Mouse (Mus musculus) intestine, embryonic 15.5 days (tissue): ENCODE results near the gene Rnf7. TPM values are rescaled to one million over a fixed set of nuclear protein-coding genes. Genes with fewer than 3 reads are reported as not detected.

ENCODE experiments used
- ATAC-seq: fragments of 200-750 bp; cut with Nextera tagmentation; 2 replicates; pipeline ENCODE4 v1.8.0; 2017; ENCODE audit warnings: moderate TSS enrichment, moderate library complexity
- H3K27ac ChIP-seq: fragments of 300-500 bp; sonication (generic); 2 replicates; pipeline ENCODE4 v1.5.1; 2015; ENCODE audit warnings: mild to moderate bottlenecking, inconsistent platforms
- H3K27me3 ChIP-seq: fragments of 300-500 bp; sonication (generic); replicated peaks from 2 replicates; pipeline ENCODE4 v1.6.1; 2015; ENCODE audit warnings: inconsistent platforms
- H3K36me3 ChIP-seq: fragments of 300-500 bp; sonication (generic); 2 replicates; pipeline ENCODE4 v1.6.1; 2015; ENCODE audit warnings: inconsistent platforms
- H3K4me1 ChIP-seq: fragments of 300-500 bp; sonication (generic); replicated peaks from 2 replicates; pipeline ENCODE4 v1.6.1; 2015; ENCODE audit warnings: inconsistent platforms
- H3K4me2 ChIP-seq: fragments of 300-500 bp; sonication (generic); replicated peaks from 2 replicates; pipeline ENCODE4 v1.6.1; 2015; ENCODE audit warnings: mild to moderate bottlenecking, inconsistent platforms
- H3K4me3 ChIP-seq: fragments of 300-500 bp; sonication (generic); replicated peaks from 2 replicates; pipeline ENCODE4 v1.5.1; 2015; ENCODE audit warnings: inconsistent platforms
- H3K9ac ChIP-seq: fragments of 300-500 bp; sonication (generic); 2 replicates; pipeline ENCODE4 v1.6.1; 2015; ENCODE audit warnings: inconsistent platforms
- H3K9me3 ChIP-seq: fragments of 300-500 bp; sonication (generic); 2 replicates; pipeline ENCODE4 v1.6.1; 2016; ENCODE audit warnings: inconsistent platforms
- WGBS: fragments of 180-500 bp; shearing (Covaris S2); methylation state at CpG from one replicate; pipeline ENCODE4 v1.1.7; 2015; 5-methylcytosine and 5-hydroxymethylcytosine counted together
- polyA plus RNA-seq: library from polyadenylated mRNA; unstranded; fragments of >200 nt; fragmentation: Nextera tagmentation; extraction: Ambion mirVana; gene quantifications from 2 replicates; pipeline ENCODE4 v1.2.1, GENCODE M21; 2015

Rnf7 gene
- polyA plus RNA-seq, 1 experiment from 2014 or later, result 183 TPM

DNA sequence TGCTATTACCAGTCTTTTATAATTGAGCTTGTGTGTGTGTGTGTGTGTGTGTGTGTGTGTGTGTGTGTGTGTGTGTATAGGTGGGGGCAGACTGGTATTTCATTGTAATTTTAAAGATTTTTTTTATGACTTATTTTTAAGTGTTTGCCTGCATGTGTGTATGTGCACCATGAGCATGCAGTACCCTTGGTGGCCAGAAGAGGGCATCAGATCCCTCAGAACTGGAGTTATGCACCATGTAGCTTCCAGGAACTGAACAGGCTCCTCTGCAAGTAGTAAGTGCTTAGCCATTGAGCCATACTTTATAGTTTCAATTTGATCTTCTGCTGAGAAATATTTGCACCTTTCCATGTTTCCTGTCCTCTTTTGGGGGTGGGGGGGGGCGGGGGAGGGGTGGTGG, 16.9 kb downstream of the Rnf7 start:
- no peak overlapping the region for H3K27ac ChIP-seq
- no peaks in the 10 kb centered on the region for H3K4me1 ChIP-seq
- WGBS, result 64% methylated on average over 1 of the region's 1 CpGs
- H3K4me2 ChIP-seq, result no peak overlapping the region
- H3K9me3 ChIP-seq, result no peaks in the 10 kb centered on the region
- no peak overlapping the region for H3K4me3 ChIP-seq
- ATAC-seq, result no peak
- H3K36me3 ChIP-seq, result no peaks in the 10 kb centered on the region
- H3K9ac ChIP-seq, result no peak overlapping the region
- no peaks in the 10 kb centered on the region for H3K27me3 ChIP-seq

DNA sequence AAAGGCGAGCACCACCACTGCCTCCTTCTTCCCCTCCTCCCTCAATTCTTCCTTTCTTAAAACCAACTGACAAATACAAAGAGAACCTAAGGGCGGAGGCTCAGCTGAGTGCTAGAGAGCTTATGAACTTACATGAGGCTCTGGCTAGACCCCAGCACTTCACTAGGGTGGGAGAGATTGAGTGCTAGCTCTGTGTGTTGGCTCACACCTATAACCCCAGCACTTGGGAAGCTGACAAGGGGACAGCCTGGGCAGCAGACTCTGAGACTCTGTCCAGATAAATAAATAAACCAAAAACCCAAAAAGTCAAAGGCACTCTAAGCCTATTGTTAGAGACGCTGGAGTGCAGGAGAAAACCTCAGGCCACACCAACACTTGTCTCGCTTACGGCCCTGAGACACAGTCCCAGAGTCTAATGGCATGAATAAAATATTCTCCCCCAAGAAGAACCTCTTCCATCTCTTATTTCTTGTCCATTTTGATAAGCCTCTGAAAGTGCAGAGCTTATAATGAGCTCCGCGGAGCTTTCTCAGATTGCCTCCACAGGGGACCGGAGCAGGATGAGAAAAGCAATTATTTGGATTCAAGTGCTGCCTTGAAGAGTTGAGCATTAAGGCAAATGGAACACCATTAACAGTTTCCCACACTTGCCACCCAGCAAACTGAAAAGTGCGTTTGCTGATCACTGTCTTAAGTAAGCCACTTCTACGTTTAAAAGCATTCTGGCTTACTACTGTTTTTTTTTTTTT, 18.2 kb downstream of the Rnf7 start:
- Histone ChIP-seq H3K27ac (no peak overlapping the region), H3K27me3 (no peaks in the 10 kb centered on the region), H3K36me3 (no peaks in the 10 kb centered on the region), H3K4me1 (no peaks in the 10 kb centered on the region), H3K9me3 (no peaks in the 10 kb centered on the region), H3K4me3 (no peak overlapping the region), H3K9ac (no peak overlapping the region), H3K4me2 (no peak overlapping the region)
- no peak for ATAC-seq
- WGBS, result 86% methylated on average over 10 of the region's 10 CpGs

DNA sequence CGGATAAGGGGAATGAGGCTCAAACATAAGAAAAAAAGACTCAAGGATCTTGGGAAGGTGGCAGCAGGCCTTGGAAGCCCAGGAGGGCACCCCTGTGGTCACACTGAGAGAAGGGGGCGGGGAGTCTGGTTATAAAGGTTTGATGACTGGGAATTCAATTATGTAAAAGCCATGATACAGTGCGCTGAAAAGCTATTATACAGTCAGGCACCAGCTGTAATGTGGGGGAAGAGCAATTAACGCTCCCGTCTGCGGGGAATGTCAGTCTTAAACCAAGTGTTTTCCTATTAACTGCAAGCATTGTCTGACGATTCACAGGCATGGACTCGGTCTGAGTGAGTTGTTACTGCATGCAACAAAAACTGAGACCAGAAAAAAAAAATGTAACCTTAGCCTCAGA, 22.9 kb downstream of the Rnf7 start:
- H3K4me2 ChIP-seq, result no peak overlapping the region
- no peaks in the 10 kb centered on the region for H3K27me3 ChIP-seq
- H3K9me3 ChIP-seq, result no peaks in the 10 kb centered on the region
- no peak overlapping the region for H3K9ac ChIP-seq
- WGBS, result 60% methylated on average over 8 of the region's 8 CpGs
- no peak overlapping the region for H3K4me3 ChIP-seq
- no peaks in the 10 kb centered on the region for H3K4me1 ChIP-seq
- ATAC-seq, result no peak
- H3K27ac ChIP-seq, result no peak overlapping the region
- no peaks in the 10 kb centered on the region for H3K36me3 ChIP-seq

DNA sequence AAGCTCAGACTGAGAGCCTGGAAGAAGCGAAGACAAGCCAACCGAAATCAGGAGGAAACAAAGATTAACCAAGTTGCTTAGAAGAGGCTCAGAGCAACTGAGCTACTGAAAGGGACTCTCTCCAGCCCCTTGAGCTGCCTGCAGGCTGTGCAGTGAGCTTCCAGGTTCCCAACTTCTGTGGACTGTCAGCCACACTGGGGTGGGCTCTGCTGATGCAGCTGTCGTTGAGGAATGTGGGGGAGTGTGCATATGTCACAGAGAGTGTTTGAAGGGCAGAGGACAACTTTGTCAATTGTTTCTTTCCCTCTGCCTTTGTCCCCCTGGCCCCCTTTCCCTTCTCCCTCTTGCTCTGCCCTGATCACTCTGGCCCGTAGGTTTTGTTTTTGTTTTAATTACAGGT, 25.5 kb downstream of the Rnf7 start:
- Histone ChIP-seq H3K9me3 (no peaks in the 10 kb centered on the region), H3K4me3 (no peak overlapping the region), H3K4me2 (no peak overlapping the region), H3K36me3 (no peaks in the 10 kb centered on the region), H3K27me3 (no peaks in the 10 kb centered on the region), H3K27ac (no peak overlapping the region), H3K9ac (no peak overlapping the region), H3K4me1 (no peaks in the 10 kb centered on the region)
- WGBS, result 76% methylated on average over 4 of the region's 4 CpGs
- no peak for ATAC-seq

DNA sequence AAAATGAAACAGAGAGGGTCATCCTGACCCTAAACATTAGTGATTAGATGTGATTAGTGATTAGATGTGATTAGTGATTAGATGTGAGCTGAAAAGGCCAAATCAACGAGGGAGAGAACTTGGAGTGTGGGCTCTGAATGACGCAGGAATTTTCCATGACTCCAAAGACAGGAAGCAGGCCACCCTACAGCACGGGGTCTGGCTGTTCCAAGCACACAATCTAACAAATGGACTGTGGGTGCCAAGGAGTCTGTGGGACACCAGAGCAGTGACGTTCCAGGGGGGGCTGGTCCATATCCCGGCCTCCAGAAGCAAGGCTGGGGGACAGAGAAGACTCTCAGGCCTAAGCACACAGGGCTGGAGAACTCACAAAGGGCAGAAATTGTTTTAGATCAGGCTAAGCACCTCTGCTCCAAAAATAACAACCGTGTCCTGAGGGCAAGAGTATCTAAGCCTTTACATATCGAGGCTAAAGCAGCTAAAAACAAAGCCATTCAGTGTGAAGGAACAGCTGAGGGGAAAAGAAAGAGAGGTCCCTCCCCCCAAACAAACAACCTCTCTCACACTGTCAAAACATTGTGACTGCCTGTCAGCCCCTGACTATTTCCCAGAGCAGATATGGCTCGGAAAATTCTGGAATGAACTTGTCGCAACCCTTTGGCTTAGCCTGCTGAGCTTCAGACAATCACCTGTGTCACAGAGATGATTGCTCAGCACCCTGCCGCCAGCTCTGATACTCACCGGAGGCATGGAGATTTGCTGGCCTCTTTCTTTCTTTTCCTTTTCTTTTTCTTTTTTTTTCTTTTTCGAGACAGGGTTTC, 27.4 kb downstream of the Rnf7 start:
- no peaks in the 10 kb centered on the region for H3K4me1 ChIP-seq
- no peaks in the 10 kb centered on the region for H3K27me3 ChIP-seq
- no peak overlapping the region for H3K4me3 ChIP-seq
- H3K36me3 ChIP-seq, result no peaks in the 10 kb centered on the region
- no peaks in the 10 kb centered on the region for H3K9me3 ChIP-seq
- 0 out of 2 replicates have a peak overlapping the region, but pooled peaks have one; percentile 27 for H3K27ac ChIP-seq
- 51% methylated on average over 12 of the region's 12 CpGs for WGBS
- H3K4me2 ChIP-seq, result no peak overlapping the region
- H3K9ac ChIP-seq, result no peak overlapping the region
- ATAC-seq, result peak; percentile 59

DNA sequence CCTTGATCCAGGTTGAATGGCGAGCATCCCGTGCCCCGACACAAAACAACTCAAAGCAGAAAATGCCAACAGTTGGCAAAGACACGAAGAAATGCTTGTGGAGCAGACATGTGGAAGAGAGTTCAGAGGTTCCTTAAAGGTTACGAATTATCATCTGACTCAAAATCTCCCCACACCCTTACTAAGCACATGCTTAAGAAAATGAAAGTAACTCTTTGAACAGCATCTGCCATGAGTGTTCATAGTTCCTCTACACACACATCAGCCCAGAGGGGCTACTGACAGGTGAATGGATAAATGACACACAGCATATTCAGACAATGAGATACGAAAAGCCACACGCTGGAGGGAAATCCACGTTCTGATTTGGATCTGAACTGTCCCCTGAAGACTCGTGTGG, 29.0 kb downstream of the Rnf7 start:
- Histone ChIP-seq H3K27ac (no peak overlapping the region), H3K27me3 (no peaks in the 10 kb centered on the region), H3K36me3 (no peaks in the 10 kb centered on the region), H3K4me2 (no peak overlapping the region), H3K4me3 (no peak overlapping the region), H3K9ac (no peak overlapping the region), H3K4me1 (no peaks in the 10 kb centered on the region), H3K9me3 (no peaks in the 10 kb centered on the region)
- ATAC-seq, result no peak
- WGBS, result 88% methylated on average over 9 of the region's 9 CpGs

DNA sequence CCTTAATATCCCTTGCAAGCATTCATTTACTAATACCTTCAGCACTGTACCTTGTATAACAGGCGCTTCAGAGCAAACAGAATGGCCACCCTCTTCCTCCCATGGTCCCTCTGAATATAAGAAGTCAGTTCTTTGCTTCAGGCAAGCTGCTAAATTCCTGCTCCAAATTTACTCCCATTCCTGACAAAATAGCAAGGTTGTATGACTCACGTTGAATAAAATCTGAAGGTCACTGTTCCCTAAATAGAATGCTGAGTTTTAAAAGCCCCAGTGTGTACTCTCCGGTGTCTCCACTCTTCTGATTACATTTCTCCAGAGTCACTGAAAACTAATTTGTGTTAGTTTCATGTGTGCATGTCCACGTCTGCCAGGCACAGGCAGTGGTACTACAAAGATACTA, 33.1 kb downstream of the Rnf7 start:
- Histone ChIP-seq H3K4me1 (no peaks in the 10 kb centered on the region; the same call in 1 of the 2 replicates), H3K4me3 (no peak overlapping the region), H3K27me3 (no peaks in the 10 kb centered on the region), H3K27ac (no peak overlapping the region), H3K9me3 (no peaks in the 10 kb centered on the region), H3K36me3 (no peaks in the 10 kb centered on the region), H3K9ac (no peak overlapping the region), H3K4me2 (no peak overlapping the region)
- WGBS, result 66% methylated on average over 4 of the region's 4 CpGs
- ATAC-seq, result no peak

DNA sequence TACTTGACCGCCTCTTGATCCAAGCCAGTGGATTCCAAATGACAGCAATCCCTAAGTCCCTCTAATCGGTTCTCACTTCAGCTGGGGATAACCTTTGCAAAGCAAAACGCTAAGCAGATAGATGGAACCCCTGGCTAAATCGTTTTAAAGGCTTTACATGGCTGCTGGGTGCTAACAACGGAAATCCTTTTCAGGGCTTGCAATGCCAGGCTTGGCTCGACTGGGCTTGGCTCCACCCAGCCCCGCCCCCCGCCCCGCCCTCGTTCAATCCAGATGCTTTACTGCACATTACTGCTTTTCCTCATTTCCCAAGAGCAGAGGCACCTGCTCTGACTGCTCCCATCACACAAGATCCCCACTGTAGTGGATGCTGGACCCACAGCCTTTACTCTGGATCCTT, 36.4 kb downstream of the Rnf7 start:
- H3K4me3 ChIP-seq, result no peak overlapping the region
- H3K27me3 ChIP-seq, result no peaks in the 10 kb centered on the region
- no peaks in the 10 kb centered on the region for H3K36me3 ChIP-seq
- peaks cover 12% of the 10 kb centered on the region for H3K4me1 ChIP-seq
- no peak for ATAC-seq
- H3K9me3 ChIP-seq, result no peaks in the 10 kb centered on the region
- H3K4me2 ChIP-seq, result no peak overlapping the region
- H3K27ac ChIP-seq, result no peak overlapping the region
- H3K9ac ChIP-seq, result no peak overlapping the region
- 25% methylated on average over 10 of the region's 10 CpGs for WGBS

DNA sequence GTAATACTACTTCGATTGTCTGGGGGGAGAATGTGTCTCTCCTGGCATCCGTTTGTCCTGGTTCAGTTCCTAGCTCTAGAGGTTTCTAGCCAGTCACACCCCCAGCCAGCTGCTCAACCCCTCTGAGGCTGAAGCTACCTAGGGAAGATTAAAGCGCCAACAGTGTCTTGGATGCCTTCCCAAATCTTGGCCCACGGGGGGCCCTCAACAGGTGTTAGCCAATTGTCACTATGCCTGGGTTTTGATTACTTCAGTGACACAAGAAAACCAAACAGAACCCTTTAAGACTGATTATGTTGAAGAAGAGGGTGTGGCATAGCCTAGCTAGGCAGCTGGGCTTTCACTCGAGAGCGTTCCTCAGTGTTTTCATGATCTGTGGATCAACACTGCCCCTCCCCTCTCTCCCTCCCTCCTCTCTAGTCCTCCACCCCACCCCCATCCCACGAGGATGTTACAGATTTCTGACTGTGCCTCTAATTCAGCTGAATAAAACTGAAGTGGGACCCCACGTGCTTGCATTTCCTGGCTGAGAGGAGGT, 40.1 kb downstream of the Rnf7 start:
- Histone ChIP-seq H3K4me2 (peak overlapping the region; percentile 89), H3K4me3 (peak overlapping the region; percentile 41), H3K9me3 (no peaks in the 10 kb centered on the region), H3K27me3 (no peaks in the 10 kb centered on the region), H3K27ac (peak overlapping the region; percentile 70; the same call in 1 of the 2 replicates), H3K9ac (peak overlapping the region; percentile 50; the same call in 1 of the 2 replicates), H3K4me1 (peaks cover 15% of the 10 kb centered on the region), H3K36me3 (no peaks in the 10 kb centered on the region)
- WGBS, result 4% methylated on average over 8 of the region's 8 CpGs
- peak; percentile 65 for ATAC-seq

DNA sequence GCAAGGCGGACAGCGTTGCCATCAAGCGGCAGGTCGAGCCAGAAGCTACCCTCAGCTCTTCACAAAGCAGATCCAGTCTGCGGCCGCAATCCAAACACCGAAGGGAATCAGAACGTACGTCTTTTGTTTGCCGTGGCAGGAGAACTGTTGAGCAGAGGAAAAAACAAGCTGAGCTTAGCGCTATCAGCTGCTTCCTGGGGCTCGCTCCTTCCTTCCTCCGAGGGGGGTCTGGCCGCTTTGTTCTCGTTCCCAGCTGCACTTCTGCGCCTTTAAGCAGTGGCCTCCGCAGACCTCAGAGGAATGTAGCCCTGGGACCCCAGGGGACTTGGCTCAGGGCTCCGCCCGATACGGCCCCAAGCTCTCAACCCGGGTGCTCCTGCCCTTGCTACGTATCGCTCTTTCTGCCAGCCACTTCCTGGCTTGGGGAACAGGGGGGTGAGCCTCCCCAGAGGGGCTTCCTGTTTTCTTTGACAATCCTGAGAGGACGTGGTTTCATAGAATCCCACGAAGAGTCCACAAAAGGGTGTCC, 40.6 kb downstream of the Rnf7 start:
- H3K9me3 ChIP-seq, result no peaks in the 10 kb centered on the region
- H3K4me3 ChIP-seq, result peak overlapping the region; percentile 41
- H3K27ac ChIP-seq, result peak overlapping the region; percentile 70
- H3K9ac ChIP-seq, result peak overlapping the region; percentile 50
- peak overlapping the region; percentile 89 for H3K4me2 ChIP-seq
- 1% methylated on average over 25 of the region's 25 CpGs for WGBS
- H3K36me3 ChIP-seq, result no peaks in the 10 kb centered on the region
- no peaks in the 10 kb centered on the region for H3K27me3 ChIP-seq
- ATAC-seq, result peak; percentile 73
- H3K4me1 ChIP-seq, result peaks cover 15% of the 10 kb centered on the region

DNA sequence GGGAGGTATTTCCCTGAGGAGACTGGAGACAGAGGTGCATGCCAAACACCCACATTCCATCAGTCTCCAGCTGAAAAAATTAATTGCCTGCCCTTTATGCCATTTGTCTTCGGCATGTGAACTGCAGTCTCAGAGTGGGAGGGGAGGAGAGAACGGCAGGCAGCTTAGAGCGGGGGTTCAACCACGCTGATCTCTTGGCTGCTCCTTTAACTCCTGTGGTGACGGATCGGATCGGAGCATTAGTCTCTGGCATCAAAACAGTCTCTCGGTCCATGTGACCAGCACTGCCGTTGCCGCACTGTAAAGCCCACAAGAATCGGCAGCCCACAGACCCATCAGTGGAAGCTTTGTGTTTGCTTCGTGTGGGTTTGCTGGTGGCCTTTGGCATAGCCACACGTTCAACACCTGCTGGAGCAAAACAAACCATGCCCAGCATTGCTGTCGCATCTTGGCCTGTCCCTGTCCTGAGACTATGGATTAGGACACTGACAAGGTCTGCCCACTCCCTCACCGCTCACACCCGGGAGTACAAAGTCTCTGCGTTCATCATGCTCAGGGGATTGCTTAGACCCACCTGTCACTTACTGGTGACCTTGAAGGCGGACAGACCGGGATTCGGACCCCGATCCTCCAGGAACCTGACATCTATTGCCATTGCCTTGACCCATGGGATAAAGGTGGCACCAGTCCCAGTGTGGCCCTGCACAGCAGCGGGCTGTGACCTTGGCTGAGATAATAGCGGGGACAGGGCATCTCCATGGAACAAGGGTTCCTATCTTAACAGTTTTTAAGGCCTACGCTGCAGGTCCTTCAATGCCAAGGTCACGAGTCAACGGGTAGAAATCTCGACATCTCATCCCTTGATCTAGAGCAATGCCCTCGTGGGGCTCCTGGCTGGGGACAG, 41.3 kb downstream of the Rnf7 start:
- peak overlapping the region; percentile 50 for H3K9ac ChIP-seq
- peak overlapping the region; percentile 70 for H3K27ac ChIP-seq
- no peaks in the 10 kb centered on the region for H3K36me3 ChIP-seq
- no peaks in the 10 kb centered on the region for H3K9me3 ChIP-seq
- peak; percentile 31 for ATAC-seq
- peak overlapping the region; percentile 89 for H3K4me2 ChIP-seq
- WGBS, result 25% methylated on average over 28 of the region's 28 CpGs
- H3K4me1 ChIP-seq, result peaks cover 15% of the 10 kb centered on the region
- H3K27me3 ChIP-seq, result no peaks in the 10 kb centered on the region
- H3K4me3 ChIP-seq, result peak overlapping the region; percentile 41
